Mouse (Mus musculus): ENCODE data around the gene Mblac1. TPM values are rescaled to one million over a fixed set of nuclear protein-coding genes. Genes with fewer than 3 reads are reported as not detected.
"Not testable (repeated sequence)": the region's sequence is repeated elsewhere in the genome, so short reads cannot be mapped to it uniquely, and the experiment has no call there.

The Mblac1 gene
- polyA plus RNA-seq, 1 experiment from 2014 or later, result 11.2 TPM

GRCm38 (mm10) chr5:138207253-138207652, 13.1 kb downstream of the Mblac1 start:
- H3K27me3 ChIP-seq (ENCODE audit: insufficient read depth, low read length), result no peaks in the 10 kb centered on the region
- H3K9ac ChIP-seq (replicated peaks; ENCODE audit: low read length), result no peak overlapping the region
- WGBS, result 90% methylated on average over 1 of the region's 1 CpGs
- H3K4me3 ChIP-seq (ENCODE audit: low read length), result no peak overlapping the region
- H3K4me1 ChIP-seq (ENCODE audit: insufficient read depth, low read length), result no peaks in the 10 kb centered on the region
- no peak overlapping the region for H3K27ac ChIP-seq (ENCODE audit: low read length)
- H3K36me3 ChIP-seq (ENCODE audit: insufficient read depth, low read length), result no peaks in the 10 kb centered on the region
- no peak overlapping the region for H3K4me2 ChIP-seq (replicated peaks; ENCODE audit: low read depth, low read length)
- peaks cover 4% of the 10 kb centered on the region for H3K9me3 ChIP-seq (ENCODE audit: low read length)
- no peak for ATAC-seq (ENCODE audit: low FRiP score, low TSS enrichment)

GRCm38 (mm10) chr5:138207873-138208272, 13.8 kb downstream of the Mblac1 start:
- 82% methylated on average over 4 of the region's 4 CpGs for WGBS
- Histone ChIP-seq H3K9me3 (ENCODE audit: low read length) (peaks cover 4% of the 10 kb centered on the region), H3K4me1 (ENCODE audit: insufficient read depth, low read length) (no peaks in the 10 kb centered on the region), H3K4me2 (replicated peaks; ENCODE audit: low read depth, low read length) (no peak overlapping the region), H3K4me3 (ENCODE audit: low read length) (no peak overlapping the region), H3K27ac (ENCODE audit: low read length) (no peak overlapping the region), H3K27me3 (ENCODE audit: insufficient read depth, low read length) (no peaks in the 10 kb centered on the region), H3K36me3 (ENCODE audit: insufficient read depth, low read length) (no peaks in the 10 kb centered on the region), H3K9ac (replicated peaks; ENCODE audit: low read length) (no peak overlapping the region)
- ATAC-seq (ENCODE audit: low FRiP score, low TSS enrichment), result no peak

GRCm38 (mm10) chr5:138216632-138217031, 22.5 kb downstream of the Mblac1 start:
- ATAC-seq (ENCODE audit: low FRiP score, low TSS enrichment); H3K4me3 ChIP-seq (ENCODE audit: low read length); H3K9ac ChIP-seq (replicated peaks; ENCODE audit: low read length); H3K4me1 ChIP-seq (ENCODE audit: insufficient read depth, low read length); H3K4me2 ChIP-seq (replicated peaks; ENCODE audit: low read depth, low read length); H3K27me3 ChIP-seq (ENCODE audit: insufficient read depth, low read length); H3K27ac ChIP-seq (ENCODE audit: low read length); H3K36me3 ChIP-seq (ENCODE audit: insufficient read depth, low read length): not testable (repeated sequence)
- WGBS, result 94% methylated on average over 13 of the region's 13 CpGs
- peaks cover 21% of the 10 kb centered on the region for H3K9me3 ChIP-seq (ENCODE audit: low read length)

GRCm38 (mm10) chr5:138219864-138220263, 25.8 kb downstream of the Mblac1 start:
- Histone ChIP-seq H3K4me1 (ENCODE audit: insufficient read depth, low read length) (0 out of 2 replicates have a peak, but pooled peaks cover 4% of the 10 kb centered on the region), H3K9me3 (ENCODE audit: low read length) (peaks cover 21% of the 10 kb centered on the region), H3K36me3 (ENCODE audit: insufficient read depth, low read length) (no peaks in the 10 kb centered on the region), H3K9ac (replicated peaks; ENCODE audit: low read length) (no peak overlapping the region), H3K4me3 (ENCODE audit: low read length) (no peak overlapping the region), H3K27me3 (ENCODE audit: insufficient read depth, low read length) (no peaks in the 10 kb centered on the region), H3K27ac (ENCODE audit: low read length) (peak overlapping the region; percentile 79), H3K4me2 (replicated peaks; ENCODE audit: low read depth, low read length) (no peak overlapping the region)
- peak; percentile 89 for ATAC-seq (ENCODE audit: low FRiP score, low TSS enrichment)
- 20% methylated on average over 2 of the region's 2 CpGs for WGBS

DNA sequence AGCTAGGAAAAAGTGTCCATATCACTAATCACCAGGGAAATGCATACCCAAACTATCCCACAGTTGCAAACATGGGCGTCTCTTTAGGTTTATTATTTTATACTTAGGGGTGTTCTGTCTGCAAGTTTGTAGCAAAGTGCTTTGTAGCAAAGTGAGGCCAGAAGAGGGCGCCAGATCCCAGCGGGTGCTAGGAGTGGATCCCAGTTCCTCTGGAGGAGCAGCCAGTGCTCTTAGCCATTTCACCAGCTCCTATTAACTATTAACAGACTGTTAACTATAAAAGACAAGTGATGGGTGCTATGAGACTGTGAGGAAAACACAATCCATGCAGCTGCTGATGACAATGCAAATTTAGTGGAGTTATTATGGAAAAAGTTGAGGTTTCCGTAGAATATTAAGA, 28.0 kb downstream of the Mblac1 start:
- Histone ChIP-seq H3K4me3 (ENCODE audit: low read length) (no peak overlapping the region), H3K9me3 (ENCODE audit: low read length) (peaks cover 5% of the 10 kb centered on the region; the same call in 1 of the 2 replicates), H3K36me3 (ENCODE audit: insufficient read depth, low read length) (no peaks in the 10 kb centered on the region), H3K9ac (replicated peaks; ENCODE audit: low read length) (no peak overlapping the region), H3K4me2 (replicated peaks; ENCODE audit: low read depth, low read length) (no peak overlapping the region), H3K27me3 (ENCODE audit: insufficient read depth, low read length) (no peaks in the 10 kb centered on the region), H3K27ac (ENCODE audit: low read length) (no peak overlapping the region), H3K4me1 (ENCODE audit: insufficient read depth, low read length) (0 out of 2 replicates have a peak, but pooled peaks cover 4% of the 10 kb centered on the region)
- ATAC-seq (ENCODE audit: low FRiP score, low TSS enrichment), result peak; percentile 81; the same call in 1 of the 2 replicates
- WGBS, result 22% methylated on average over 4 of the region's 4 CpGs

- WGBS, result 53% methylated on average over 3 of the region's 3 CpGs
- Histone ChIP-seq H3K36me3 (ENCODE audit: insufficient read depth, low read length) (no peaks in the 10 kb centered on the region), H3K4me2 (replicated peaks; ENCODE audit: low read depth, low read length) (no peak overlapping the region), H3K9ac (replicated peaks; ENCODE audit: low read length) (no peak overlapping the region), H3K4me3 (ENCODE audit: low read length) (no peak overlapping the region), H3K27me3 (ENCODE audit: insufficient read depth, low read length) (no peaks in the 10 kb centered on the region), H3K27ac (ENCODE audit: low read length) (no peak overlapping the region), H3K4me1 (ENCODE audit: insufficient read depth, low read length) (0 out of 2 replicates have a peak, but pooled peaks cover 4% of the 10 kb centered on the region), H3K9me3 (ENCODE audit: low read length) (no peaks in the 10 kb centered on the region)
- ATAC-seq (ENCODE audit: low FRiP score, low TSS enrichment), result no peak
Measured at GRCm38 (mm10) chr5:138223287-138223686, 29.2 kb downstream of the Mblac1 start.

DNA sequence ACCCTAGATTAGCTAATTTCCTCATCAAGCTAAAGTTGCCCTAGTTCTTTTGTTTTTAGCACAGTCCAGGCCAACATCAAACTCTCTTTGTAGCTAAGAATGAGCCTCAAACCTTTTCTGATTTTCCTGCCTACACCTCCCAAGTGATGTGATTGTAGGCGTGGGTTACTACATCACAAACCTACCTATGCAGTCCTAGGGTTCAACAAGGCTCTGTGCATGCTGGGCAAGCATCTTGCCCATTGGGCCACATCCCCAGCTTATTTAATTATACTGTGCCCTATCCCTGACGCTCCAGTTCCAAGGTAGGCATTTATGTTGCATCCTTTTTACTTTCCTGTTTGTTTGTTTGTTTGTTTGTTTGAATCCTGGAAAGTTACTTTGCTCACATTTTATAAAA, 31.6 kb downstream of the Mblac1 start, which contains the start of gene Nxpe5:
Gene Nxpe5 (plus strand): TSS at position 199 of the 400 bp plus-strand sequence.
- Histone ChIP-seq H3K36me3 (ENCODE audit: insufficient read depth, low read length) (no peaks in the 10 kb centered on the region), H3K4me1 (ENCODE audit: insufficient read depth, low read length) (no peaks in the 10 kb centered on the region), H3K27ac (ENCODE audit: low read length) (no peak within 1 kb of the TSS), H3K9me3 (ENCODE audit: low read length) (no peaks in the 10 kb centered on the region), H3K4me3 (ENCODE audit: low read length) (no peak within 1 kb of the TSS), H3K4me2 (replicated peaks; ENCODE audit: low read depth, low read length) (no peak within 1 kb of the TSS), H3K9ac (replicated peaks; ENCODE audit: low read length) (no peak within 1 kb of the TSS), H3K27me3 (ENCODE audit: insufficient read depth, low read length) (no peaks in the 10 kb centered on the region)
- 65% methylated on average over 2 of the region's 2 CpGs for whole genome bisulfite sequencing
- ATAC-seq (ENCODE audit: low FRiP score, low TSS enrichment), result no peak

DNA sequence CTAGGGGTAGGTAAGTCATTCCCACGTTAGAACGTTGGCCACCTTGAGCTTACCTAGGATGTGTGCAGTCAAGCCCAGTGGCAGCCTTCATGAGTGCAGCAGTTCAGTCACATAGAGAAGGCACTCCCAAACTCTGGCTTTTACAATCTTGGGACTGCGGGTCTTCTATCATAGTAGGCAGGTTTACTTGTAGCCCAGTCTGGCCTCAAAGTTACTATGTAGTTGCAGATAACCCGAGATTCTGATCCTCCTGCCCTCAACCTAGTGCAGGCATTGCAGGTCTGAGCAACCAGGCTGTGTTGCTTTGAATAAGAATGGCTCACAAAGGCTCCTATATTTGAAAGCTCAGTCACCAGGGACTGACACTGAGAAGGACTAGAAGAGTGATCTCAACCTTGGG, 32.4 kb downstream of the Mblac1 start:
- no peak for ATAC-seq (ENCODE audit: low FRiP score, low TSS enrichment)
- WGBS, result 76% methylated on average over 4 of the region's 4 CpGs

GRCm38 (mm10) chr5:138227367-138227766, 33.3 kb downstream of the Mblac1 start:
- no peak overlapping the region for H3K27ac ChIP-seq (ENCODE audit: low read length)
- no peaks in the 10 kb centered on the region for H3K27me3 ChIP-seq (ENCODE audit: insufficient read depth, low read length)
- no peak overlapping the region for H3K9ac ChIP-seq (replicated peaks; ENCODE audit: low read length)
- H3K4me3 ChIP-seq (ENCODE audit: low read length), result no peak overlapping the region
- no peak overlapping the region for H3K4me2 ChIP-seq (replicated peaks; ENCODE audit: low read depth, low read length)
- H3K36me3 ChIP-seq (ENCODE audit: insufficient read depth, low read length), result no peaks in the 10 kb centered on the region
- no peak for ATAC-seq (ENCODE audit: low FRiP score, low TSS enrichment)
- 72% methylated on average over 2 of the region's 2 CpGs for WGBS
- no peaks in the 10 kb centered on the region for H3K9me3 ChIP-seq (ENCODE audit: low read length)
- no peaks in the 10 kb centered on the region for H3K4me1 ChIP-seq (ENCODE audit: insufficient read depth, low read length)

More for the DNA sequence above, 32.4 kb downstream of the Mblac1 start:
- Histone ChIP-seq H3K9me3 (ENCODE audit: low read length) (no peaks in the 10 kb centered on the region), H3K4me2 (replicated peaks; ENCODE audit: low read depth, low read length) (no peak overlapping the region), H3K27me3 (ENCODE audit: insufficient read depth, low read length) (no peaks in the 10 kb centered on the region), H3K36me3 (ENCODE audit: insufficient read depth, low read length) (no peaks in the 10 kb centered on the region), H3K4me1 (ENCODE audit: insufficient read depth, low read length) (no peaks in the 10 kb centered on the region), H3K27ac (ENCODE audit: low read length) (no peak overlapping the region), H3K9ac (replicated peaks; ENCODE audit: low read length) (no peak overlapping the region), H3K4me3 (ENCODE audit: low read length) (no peak overlapping the region)

- WGBS, result 63% methylated on average over 3 of the region's 3 CpGs
- no peaks in the 10 kb centered on the region for H3K9me3 ChIP-seq (ENCODE audit: low read length)
- no peaks in the 10 kb centered on the region; the same call in 1 of the 2 replicates for H3K4me1 ChIP-seq (ENCODE audit: insufficient read depth, low read length)
- H3K4me2 ChIP-seq (replicated peaks; ENCODE audit: low read depth, low read length), result no peak overlapping the region
- H3K27ac ChIP-seq (ENCODE audit: low read length), result no peak overlapping the region
- H3K36me3 ChIP-seq (ENCODE audit: insufficient read depth, low read length), result no peaks in the 10 kb centered on the region
- H3K27me3 ChIP-seq (ENCODE audit: insufficient read depth, low read length), result no peaks in the 10 kb centered on the region
- H3K4me3 ChIP-seq (ENCODE audit: low read length), result no peak overlapping the region
- no peak overlapping the region for H3K9ac ChIP-seq (replicated peaks; ENCODE audit: low read length)
- no peak for ATAC-seq (ENCODE audit: low FRiP score, low TSS enrichment)
Measured at GRCm38 (mm10) chr5:138228026-138228425, 33.9 kb downstream of the Mblac1 start.

All from kidney, embryonic 16.5 days (tissue).